Mouse (Mus musculus): ENCODE measurements at regions not wholly inside any gene's neighbourhood (a gene's known extent, or its start where the extent isn't known, plus 50 kb on each side); places are given as distances from the start of the nearest gene placed in this dataset.

GRCm38 (mm10) chr2:173432886-173433624 lies 89.3 kb upstream of the 1700021F07Rik start:
- no peaks in the 10 kb centered on the region for H3K36me3 ChIP-seq (ENCODE audit: control insufficient read depth, insufficient read depth, low read length)
- H3K27me3 ChIP-seq (ENCODE audit: control insufficient read depth, insufficient read depth, low read length) = no peaks in the 10 kb centered on the region
- no peaks in the 10 kb centered on the region for H3K4me1 ChIP-seq (replicated peaks; ENCODE audit: control insufficient read depth, insufficient read depth)
- 78% methylated on average over 9 of the region's 9 CpGs for WGBS
- TF ChIP-seq EP300 (optimal IDR thresholded peaks at IDR 0.05) = no peak
- no peak overlapping the region for H3K27ac ChIP-seq (replicated peaks)
- H3K9ac ChIP-seq (ENCODE audit: low read length) = no peak overlapping the region
- ATAC-seq (ENCODE audit: low FRiP score, low TSS enrichment) (no peak), DNase-seq (ENCODE audit: low spot score) (no peak)
- H3K4me3 ChIP-seq (ENCODE audit: low read depth, low read length) = no peak overlapping the region
- H3K9me3 ChIP-seq (ENCODE audit: control insufficient read depth, low read length) = no peaks in the 10 kb centered on the region
- H3K4me2 ChIP-seq (replicated peaks; ENCODE audit: low read depth) = no peak overlapping the region

DNA sequence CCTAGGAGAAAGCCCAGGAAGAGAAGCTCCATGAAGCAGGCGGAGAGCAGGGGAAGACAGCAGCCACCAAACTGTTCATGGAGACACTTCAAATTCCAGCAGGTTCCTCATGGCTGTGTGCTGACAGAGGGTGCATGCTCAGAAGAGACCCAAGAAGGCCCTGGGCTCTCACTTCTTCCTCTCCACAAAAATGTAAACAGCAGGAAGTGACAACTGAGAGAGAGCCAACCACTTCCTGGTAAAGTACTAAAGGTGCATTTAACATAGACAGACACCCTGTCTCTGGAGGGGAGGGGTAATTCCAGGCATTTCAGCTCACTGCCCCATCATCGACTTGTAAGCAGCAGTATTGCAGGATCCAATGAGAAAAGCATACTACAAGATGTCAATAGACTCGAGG lies 85.8 kb upstream of the 1700021F07Rik start:
- ATAC-seq (ENCODE audit: low FRiP score, low TSS enrichment) (no peak), DNase-seq (ENCODE audit: low spot score) (no peak)
- no peaks in the 10 kb centered on the region for H3K4me1 ChIP-seq (replicated peaks; ENCODE audit: control insufficient read depth, insufficient read depth)
- no peak overlapping the region for H3K4me3 ChIP-seq (ENCODE audit: low read depth, low read length)
- WGBS = 58% methylated on average over 3 of the region's 3 CpGs
- no peaks in the 10 kb centered on the region for H3K36me3 ChIP-seq (ENCODE audit: control insufficient read depth, insufficient read depth, low read length)
- H3K9ac ChIP-seq (ENCODE audit: low read length) = no peak overlapping the region
- no peaks in the 10 kb centered on the region for H3K27me3 ChIP-seq (ENCODE audit: control insufficient read depth, insufficient read depth, low read length)
- no peak overlapping the region for H3K27ac ChIP-seq (replicated peaks)
- TF ChIP-seq CTCF (IDR thresholded peaks at IDR 0.05; ENCODE audit: low read depth) = no peak
- TF ChIP-seq EP300 (optimal IDR thresholded peaks at IDR 0.05) = no peak
- H3K4me2 ChIP-seq (replicated peaks; ENCODE audit: low read depth) = no peak overlapping the region
- no peaks in the 10 kb centered on the region for H3K9me3 ChIP-seq (ENCODE audit: control insufficient read depth, low read length)

- Histone ChIP-seq H3K9ac (ENCODE audit: low read length) (no peak overlapping the region), H3K4me1 (replicated peaks; ENCODE audit: control insufficient read depth, insufficient read depth) (no peaks in the 10 kb centered on the region), H3K9me3 (ENCODE audit: control insufficient read depth, low read length) (no peaks in the 10 kb centered on the region), H3K36me3 (ENCODE audit: control insufficient read depth, insufficient read depth, low read length) (no peaks in the 10 kb centered on the region), H3K4me3 (ENCODE audit: low read depth, low read length) (no peak overlapping the region), H3K27me3 (ENCODE audit: control insufficient read depth, insufficient read depth, low read length) (no peaks in the 10 kb centered on the region), H3K4me2 (replicated peaks; ENCODE audit: low read depth) (no peak overlapping the region), H3K27ac (replicated peaks) (no peak overlapping the region)
- no peak for DNase-seq (ENCODE audit: low spot score)
- no peak for ATAC-seq (ENCODE audit: low FRiP score, low TSS enrichment)
- WGBS = 58% methylated on average over 9 of the region's 9 CpGs
- TF ChIP-seq CTCF (IDR thresholded peaks at IDR 0.05; ENCODE audit: low read depth) = no peak
- TF ChIP-seq EP300 (optimal IDR thresholded peaks at IDR 0.05) = no peak
These were observed 83.4 kb upstream of the 1700021F07Rik start for GRCm38 (mm10) chr2:173439031-173439430.

DNA sequence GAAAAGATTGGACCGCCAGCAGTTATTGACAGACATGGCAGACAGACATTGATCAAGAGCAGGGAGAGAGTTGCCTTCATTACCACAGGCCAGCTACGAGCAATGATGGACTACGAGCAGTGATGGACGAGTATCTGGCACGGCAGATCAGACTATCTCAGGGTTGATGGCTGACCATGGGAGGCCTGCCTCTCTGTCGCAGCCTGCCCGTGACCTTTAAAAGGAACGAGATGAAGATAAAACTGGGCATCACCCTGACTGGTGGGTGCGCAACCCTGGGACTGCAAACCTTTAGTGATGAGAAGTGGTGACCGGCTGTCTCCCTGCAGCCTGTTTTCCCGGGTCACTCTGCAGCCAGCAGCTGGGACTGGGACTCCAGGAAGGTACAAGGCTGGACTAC lies 80.3 kb upstream of the 1700021F07Rik start:
- H3K9me3 ChIP-seq (ENCODE audit: control insufficient read depth, low read length) = no peaks in the 10 kb centered on the region
- H3K4me3 ChIP-seq (ENCODE audit: low read depth, low read length) = no peak overlapping the region
- no peaks in the 10 kb centered on the region for H3K27me3 ChIP-seq (ENCODE audit: control insufficient read depth, insufficient read depth, low read length)
- WGBS = 81% methylated on average over 11 of the region's 11 CpGs
- no peak overlapping the region for H3K4me2 ChIP-seq (replicated peaks; ENCODE audit: low read depth)
- TF ChIP-seq EP300 (optimal IDR thresholded peaks at IDR 0.05) (no peak), CTCF (IDR thresholded peaks at IDR 0.05; ENCODE audit: low read depth) (no peak)
- H3K27ac ChIP-seq (replicated peaks) = no peak overlapping the region
- no peaks in the 10 kb centered on the region for H3K4me1 ChIP-seq (replicated peaks; ENCODE audit: control insufficient read depth, insufficient read depth)
- no peaks in the 10 kb centered on the region for H3K36me3 ChIP-seq (ENCODE audit: control insufficient read depth, insufficient read depth, low read length)
- ATAC-seq (ENCODE audit: low FRiP score, low TSS enrichment) = no peak
- no peak overlapping the region for H3K9ac ChIP-seq (ENCODE audit: low read length)
- no peak for DNase-seq (ENCODE audit: low spot score)

DNA sequence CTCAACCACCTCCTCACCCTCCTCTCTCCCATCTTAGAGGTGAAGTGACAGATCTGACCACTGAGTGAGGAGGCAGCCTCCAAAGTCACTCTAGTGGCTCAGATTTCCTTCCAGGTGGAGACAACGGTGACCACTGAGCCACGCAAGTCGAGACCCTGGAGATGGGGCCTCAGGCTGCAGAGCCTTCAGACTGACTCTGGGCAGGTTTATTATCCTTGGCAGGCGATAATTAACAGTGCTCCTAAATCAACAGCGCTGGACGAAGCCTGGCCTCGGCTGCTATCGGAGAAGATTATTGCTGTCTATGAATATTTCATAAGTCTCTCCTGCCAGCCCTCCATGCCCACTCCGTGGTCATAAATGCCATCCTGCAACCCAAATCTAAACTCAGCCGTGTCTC lies 79.1 kb upstream of the 1700021F07Rik start:
- Histone ChIP-seq H3K27ac (replicated peaks) (no peak overlapping the region), H3K4me3 (ENCODE audit: low read depth, low read length) (no peak overlapping the region), H3K9me3 (ENCODE audit: control insufficient read depth, low read length) (no peaks in the 10 kb centered on the region), H3K4me2 (replicated peaks; ENCODE audit: low read depth) (no peak overlapping the region), H3K36me3 (ENCODE audit: control insufficient read depth, insufficient read depth, low read length) (no peaks in the 10 kb centered on the region), H3K27me3 (ENCODE audit: control insufficient read depth, insufficient read depth, low read length) (no peaks in the 10 kb centered on the region), H3K9ac (ENCODE audit: low read length) (no peak overlapping the region), H3K4me1 (replicated peaks; ENCODE audit: control insufficient read depth, insufficient read depth) (no peaks in the 10 kb centered on the region)
- 67% methylated on average over 10 of the region's 10 CpGs for WGBS
- no peak for TF ChIP-seq EP300 (optimal IDR thresholded peaks at IDR 0.05)
- TF ChIP-seq CTCF (IDR thresholded peaks at IDR 0.05; ENCODE audit: low read depth) = no peak
- DNase-seq (ENCODE audit: low spot score) (no peak), ATAC-seq (ENCODE audit: low FRiP score, low TSS enrichment) (no peak)

- Histone ChIP-seq H3K9ac (ENCODE audit: low read length) (no peak overlapping the region), H3K4me1 (replicated peaks; ENCODE audit: control insufficient read depth, insufficient read depth) (no peaks in the 10 kb centered on the region), H3K36me3 (ENCODE audit: control insufficient read depth, insufficient read depth, low read length) (no peaks in the 10 kb centered on the region), H3K27ac (replicated peaks) (no peak overlapping the region), H3K9me3 (ENCODE audit: control insufficient read depth, low read length) (no peaks in the 10 kb centered on the region), H3K4me2 (replicated peaks; ENCODE audit: low read depth) (no peak overlapping the region), H3K27me3 (ENCODE audit: control insufficient read depth, insufficient read depth, low read length) (no peaks in the 10 kb centered on the region), H3K4me3 (ENCODE audit: low read depth, low read length) (no peak overlapping the region)
- ATAC-seq (ENCODE audit: low FRiP score, low TSS enrichment) = no peak
- TF ChIP-seq EP300 (optimal IDR thresholded peaks at IDR 0.05) (no peak), CTCF (IDR thresholded peaks at IDR 0.05; ENCODE audit: low read depth) (no peak)
- 86% methylated on average over 9 of the region's 9 CpGs for WGBS
- DNase-seq (ENCODE audit: low spot score) = no peak
These were observed 78.0 kb upstream of the 1700021F07Rik start for GRCm38 (mm10) chr2:173444386-173444785.

All from stomach, postnatal 0 days (tissue).